Comparison of ENCODE assay signal across 25 mouse cellular contexts in the genomic region with DNA sequence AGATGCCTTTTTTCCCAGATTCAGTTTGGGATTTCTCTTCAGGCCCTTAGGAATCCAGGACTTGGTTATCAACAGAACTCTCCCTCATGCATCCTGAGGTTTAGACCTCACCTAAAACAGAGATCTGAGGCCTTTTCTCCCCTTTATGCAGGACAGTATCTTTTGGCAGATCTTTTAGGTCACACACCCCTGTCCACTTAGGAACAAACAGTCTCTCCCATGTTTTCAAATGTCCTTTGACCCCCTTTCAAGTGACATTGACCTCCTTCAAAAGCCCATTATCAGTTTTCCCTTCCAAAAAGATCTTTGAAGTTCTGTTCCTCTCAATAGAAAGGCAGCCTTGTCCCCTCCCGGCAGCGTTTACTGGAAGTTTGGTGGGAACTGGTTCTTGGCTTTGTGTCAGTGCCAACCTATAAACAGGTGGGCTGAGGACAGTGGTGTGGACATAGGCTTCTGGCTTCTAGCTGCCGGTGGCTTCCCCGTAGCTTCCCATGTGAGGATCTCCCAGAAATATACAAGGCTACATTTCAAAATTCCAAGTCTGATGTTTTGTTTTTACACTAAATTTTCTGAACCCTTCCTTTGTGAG.
A peak's percentile ranks its signal among the peaks of the same experiment; 100 is the strongest.
DNase-seq lines count a peak whose midpoint lies in the region; ATAC-seq and TF ChIP-seq lines count a peak whose summit lies in the region.
"Had no signal": no experiment of that assay in that cellular context is flagged by ENCODE, and none has a peak within 500 bp of the region (broad histone marks: within the 10 kb centered on the region; RNA-seq: fewer than 3 reads in every experiment).

No protein-coding gene starts in this region.

- H3K27me3 ChIP-seq in liver, embryonic 11.5 days (replicated peaks; ENCODE audit: control insufficient read depth, insufficient read depth, low read length), result no peaks in the 10 kb centered on the region
- no peaks in the 10 kb centered on the region for H3K27me3 ChIP-seq in liver, embryonic 13.5 days
- no peaks in the 10 kb centered on the region for H3K27me3 ChIP-seq in stomach, postnatal 0 days (ENCODE audit: control insufficient read depth, insufficient read depth, low read length)
- H3K27me3 ChIP-seq: embryonic facial prominence, embryonic 13.5 days; forebrain, embryonic 12.5 days; forebrain, embryonic 15.5 days; hindbrain, embryonic 13.5 days had no signal

- no peaks in the 10 kb centered on the region for H3K36me3 ChIP-seq in liver, embryonic 11.5 days (ENCODE audit: control insufficient read depth, insufficient read depth, low read length)
- no peaks in the 10 kb centered on the region for H3K36me3 ChIP-seq in liver, embryonic 13.5 days
- no peaks in the 10 kb centered on the region for H3K36me3 ChIP-seq in stomach, postnatal 0 days (ENCODE audit: control insufficient read depth, insufficient read depth, low read length)
- H3K36me3 ChIP-seq: embryonic facial prominence, embryonic 10.5 days; embryonic facial prominence, embryonic 13.5 days; forebrain, embryonic 12.5 days; forebrain, embryonic 15.5 days; hindbrain, embryonic 10.5 days; hindbrain, embryonic 13.5 days had no signal

- H3K9ac ChIP-seq in liver, embryonic 11.5 days (ENCODE audit: low read depth, low read length), result no peak overlapping the region
- no peak overlapping the region for H3K9ac ChIP-seq in liver, embryonic 13.5 days
- H3K9ac ChIP-seq in stomach, postnatal 0 days (ENCODE audit: low read length), result no peak overlapping the region
- H3K9ac ChIP-seq: embryonic facial prominence, embryonic 13.5 days; forebrain, embryonic 12.5 days; forebrain, embryonic 15.5 days; hindbrain, embryonic 13.5 days had no signal

- H3K4me1 ChIP-seq in liver, embryonic 11.5 days (replicated peaks; ENCODE audit: control insufficient read depth, insufficient read depth, low read length), result no peaks in the 10 kb centered on the region
- no peaks in the 10 kb centered on the region; the same call in 1 of the 2 replicates for H3K4me1 ChIP-seq in liver, embryonic 13.5 days (replicated peaks)
- no peaks in the 10 kb centered on the region for H3K4me1 ChIP-seq in stomach, postnatal 0 days (replicated peaks; ENCODE audit: control insufficient read depth, insufficient read depth)
- H3K4me1 ChIP-seq: embryonic facial prominence, embryonic 13.5 days; forebrain, embryonic 12.5 days; forebrain, embryonic 15.5 days; hindbrain, embryonic 10.5 days; hindbrain, embryonic 13.5 days had no signal

- TF ChIP-seq EP300 in stomach, postnatal 0 days (optimal IDR thresholded peaks at IDR 0.05), result no peak

- no peak for TF ChIP-seq CTCF in stomach, postnatal 0 days (IDR thresholded peaks at IDR 0.05; ENCODE audit: low read depth)

- no peak overlapping the region for H3K4me2 ChIP-seq in liver, embryonic 11.5 days
- H3K4me2 ChIP-seq in liver, embryonic 13.5 days, result no peak overlapping the region
- H3K4me2 ChIP-seq in stomach, postnatal 0 days (replicated peaks; ENCODE audit: low read depth), result no peak overlapping the region
- H3K4me2 ChIP-seq: embryonic facial prominence, embryonic 13.5 days; forebrain, embryonic 12.5 days; forebrain, embryonic 15.5 days; heart, embryonic 11.5 days; hindbrain, embryonic 13.5 days had no signal

- no peak overlapping the region for H3K4me3 ChIP-seq in liver, embryonic 11.5 days (ENCODE audit: low read depth, low read length)
- H3K4me3 ChIP-seq in liver, embryonic 13.5 days (replicated peaks), result no peak overlapping the region
- no peak overlapping the region for H3K4me3 ChIP-seq in stomach, postnatal 0 days (ENCODE audit: low read depth, low read length)
- H3K4me3 ChIP-seq: embryonic facial prominence, embryonic 10.5 days; embryonic facial prominence, embryonic 13.5 days; erythroblast, embryonic 14.5 days; forebrain, embryonic 12.5 days; forebrain, embryonic 15.5 days; hindbrain, embryonic 10.5 days; hindbrain, embryonic 13.5 days had no signal

- H3K9me3 ChIP-seq in liver, embryonic 11.5 days (ENCODE audit: control insufficient read depth, low read length), result no peaks in the 10 kb centered on the region
- no peaks in the 10 kb centered on the region for H3K9me3 ChIP-seq in liver, embryonic 13.5 days (replicated peaks)
- no peaks in the 10 kb centered on the region for H3K9me3 ChIP-seq in stomach, postnatal 0 days (ENCODE audit: control insufficient read depth, low read length)
- H3K9me3 ChIP-seq: embryonic facial prominence, embryonic 13.5 days; forebrain, embryonic 12.5 days; forebrain, embryonic 15.5 days; hindbrain, embryonic 10.5 days; hindbrain, embryonic 13.5 days had no signal

- no peak for ATAC-seq in liver, embryonic 11.5 days (replicated peaks; ENCODE audit: low FRiP score)
- ATAC-seq in liver, embryonic 13.5 days (ENCODE audit: low read depth), result peak; percentile 42
- ATAC-seq in stomach, postnatal 0 days (ENCODE audit: low FRiP score, low TSS enrichment), result no peak
- ATAC-seq: CD4-positive, CD25-positive, alpha-beta regulatory T cell, adult 4 months; forebrain, embryonic 15.5 days; hindbrain, embryonic 16.5 days had no signal

- WGBS in liver, embryonic 11.5 days, result 81% methylated on average over 4 of the region's 4 CpGs
- WGBS in liver, embryonic 13.5 days (ENCODE audit: insufficient replicate concordance), result 68% methylated on average over 4 of the region's 4 CpGs
- 69% methylated on average over 4 of the region's 4 CpGs for WGBS in stomach, postnatal 0 days

- peak; percentile 15 for DNase-seq in liver
- no peak for DNase-seq in liver, embryonic 11.5 days (ENCODE audit: low spot score)
- no peak for DNase-seq in liver, embryonic 13.5 days
- DNase-seq in stomach, postnatal 0 days (ENCODE audit: low spot score), result peak; percentile 4
- DNase-seq in frontal cortex, adult 2 months (ENCODE audit: extremely low spot score in 1 of 2, low spot score in 1 of 2), result no peak
- DNase-seq in embryo, embryonic 10 days (ENCODE audit: low spot score), result no peak
- DNase-seq: adrenal gland, adult 2 months; adrenal gland, postnatal 14 days; cerebellum, adult 11 months; cerebellum, adult 2 months; cerebellum, adult 9-11 months; cerebellum, postnatal 25 days; embryo, embryonic 11 days; gastrocnemius, postnatal 10 days; gastrocnemius, postnatal 36 days had no signal

- no peak overlapping the region; the same call in 1 of the 2 replicates for H3K27ac ChIP-seq in liver, embryonic 11.5 days (ENCODE audit: low read depth, low read length)
- peak overlapping the region; percentile 43 for H3K27ac ChIP-seq in liver, embryonic 13.5 days
- no peak overlapping the region for H3K27ac ChIP-seq in stomach, postnatal 0 days (replicated peaks)
- H3K27ac ChIP-seq: embryonic facial prominence, embryonic 10.5 days; embryonic facial prominence, embryonic 13.5 days; forebrain, embryonic 12.5 days; forebrain, embryonic 15.5 days; hindbrain, embryonic 10.5 days; hindbrain, embryonic 13.5 days had no signal

Comparison
In these comparisons a context has a peak if more than half of its experiments do, and no peak if none do; other contexts are left out.
1. DNase-seq: peak in liver (single experiment) and stomach, postnatal 0 days (single experiment); none in liver, embryonic 11.5 days (single experiment), liver, embryonic 13.5 days (single experiment), frontal cortex, adult 2 months (0 of 2) and embryo, embryonic 10 days (single experiment).